Mouse (Mus musculus) frontal cortex, postnatal 10 days (tissue): ENCODE data around the gene Dram2.
"Not testable (repeated sequence)": the region's sequence is repeated elsewhere in the genome, so short reads cannot be mapped to it uniquely, and the experiment has no call there.

ENCODE experiments used
- DNase-seq, 2 experiments: peaks; one replicate each; pipeline ENCODE4 v3.0.0; 2022; ENCODE audit warnings: low spot score in 2 of 2, mixed read lengths in 1 of 2

Gene Dram2

GRCm38 (mm10) chr3:106547171-106547923 is at the start of gene Dram2, which contains the start of gene Cept1:
Dram2 (plus strand) TSS chr3:106547798.
Cept1 (minus strand) TSS chr3:106547802.
- DNase-seq, result peak; percentile 91

GRCm38 (mm10) chr3:106500510-106500909 is 47.1 kb upstream of the Dram2 start:
- DNase-seq, result no peak

GRCm38 (mm10) chr3:106502892-106503291 is 44.7 kb upstream of the Dram2 start:
- DNase-seq, result no peak

GRCm38 (mm10) chr3:106510669-106511068 is 36.9 kb upstream of the Dram2 start:
- DNase-seq, result no peak

DNA sequence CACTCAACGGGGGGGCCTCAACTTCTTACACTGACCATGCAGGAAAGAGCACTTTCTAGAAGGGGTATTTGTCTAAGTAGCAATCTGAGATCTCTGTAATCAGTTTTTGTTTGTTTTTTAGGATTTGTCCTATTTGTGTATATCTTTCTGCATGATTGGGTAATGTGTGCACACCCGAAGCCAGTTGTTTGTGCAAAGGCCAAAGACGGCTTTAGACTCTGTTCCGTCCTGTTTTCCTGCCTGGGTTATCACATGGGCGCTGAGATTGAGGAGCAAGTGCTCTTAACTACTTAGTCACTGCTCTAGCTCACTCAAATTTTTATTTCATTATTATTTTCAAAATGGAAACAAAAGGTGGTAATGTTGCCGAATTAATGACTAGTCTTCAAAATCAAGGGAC is 32.6 kb upstream of the Dram2 start:
- DNase-seq, result no peak

DNA sequence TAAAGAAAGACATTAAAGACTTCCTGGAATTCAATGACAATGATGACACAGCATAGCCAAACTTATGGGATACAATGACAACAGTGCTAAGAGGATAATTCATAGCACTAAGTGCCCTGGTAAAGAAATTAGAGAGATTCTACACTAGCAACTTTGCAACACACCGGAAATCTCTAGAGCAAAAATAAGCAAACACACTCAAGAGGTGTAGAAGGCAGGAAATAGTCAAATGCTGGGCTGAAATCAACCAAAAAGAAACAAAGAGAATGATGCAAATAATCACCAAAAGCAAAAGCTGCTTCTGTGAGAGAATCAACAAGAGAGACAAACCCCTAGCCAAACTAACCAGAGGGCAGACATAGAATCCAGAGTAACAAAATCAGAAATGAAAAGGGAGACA is 24.9 kb upstream of the Dram2 start:
- DNase-seq, result no peak

DNA sequence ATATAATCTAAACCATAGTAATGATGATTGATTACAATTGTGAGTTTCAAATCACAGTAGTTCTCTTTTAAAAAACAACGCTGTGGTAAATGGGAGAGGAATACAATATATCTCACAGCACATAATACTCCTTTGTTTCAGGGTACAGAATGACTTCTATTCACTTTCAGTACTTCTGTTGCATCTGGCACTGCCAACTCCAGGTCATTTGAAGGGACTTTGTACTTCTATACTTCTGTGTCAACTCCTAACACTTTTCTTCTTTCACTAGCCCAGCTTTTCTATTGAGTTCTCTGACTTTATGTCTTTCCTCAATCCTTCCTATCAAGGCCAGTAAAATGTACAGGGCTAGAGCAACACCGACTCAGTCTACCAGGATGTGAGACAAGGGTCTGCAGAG is 21.2 kb upstream of the Dram2 start:
- DNase-seq, result no peak

DNA sequence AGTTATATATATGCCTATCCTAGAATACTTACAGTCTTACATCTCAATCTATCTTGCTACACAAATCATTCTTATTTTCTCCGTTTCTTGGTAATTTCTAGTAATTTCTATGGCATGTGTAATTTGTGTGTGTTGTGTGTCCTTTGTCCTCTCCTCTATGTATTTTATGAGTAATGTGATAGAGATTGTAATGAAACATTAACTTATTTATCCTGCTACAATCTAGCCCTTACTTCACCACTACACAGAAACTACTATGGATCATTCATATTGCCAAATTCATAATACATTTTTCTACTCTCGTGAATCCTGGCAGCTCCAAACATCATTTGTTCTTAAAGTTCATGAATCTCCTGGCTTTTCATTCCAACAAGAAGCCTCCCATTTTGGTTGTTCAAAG is 19.6 kb upstream of the Dram2 start:
- no peak for DNase-seq

- no peak for DNase-seq
Observed at GRCm38 (mm10) chr3:106533277-106533676, 14.3 kb upstream of the Dram2 start.

GRCm38 (mm10) chr3:106544721-106545316 is 2.8 kb upstream of the Dram2 start:
- no peak for DNase-seq

- no peak for DNase-seq
Observed at GRCm38 (mm10) chr3:106547924-106548539, 434 bp downstream of the Dram2 start.

DNA sequence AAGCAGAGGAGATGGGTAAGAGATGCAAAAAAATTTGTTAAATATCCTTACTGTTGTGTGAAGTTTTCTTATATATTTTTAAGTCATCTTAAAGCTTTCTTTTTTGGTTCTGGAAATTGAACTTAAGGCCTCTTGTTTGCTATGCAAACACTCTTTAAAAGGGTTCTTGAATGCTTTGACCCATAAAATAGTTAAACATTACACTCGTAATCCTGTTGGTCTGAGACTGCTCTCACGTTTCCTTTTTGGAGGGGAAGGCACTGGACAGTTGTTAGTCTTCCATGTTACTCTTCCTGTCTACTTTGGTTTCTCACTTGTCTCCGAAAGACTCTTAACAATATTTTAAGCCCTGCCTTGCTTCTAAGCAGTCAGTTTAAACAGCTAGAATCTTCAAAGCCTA is 1.4 kb downstream of the Dram2 start:
- no peak for DNase-seq

GRCm38 (mm10) chr3:106553411-106553810 is 5.8 kb downstream of the Dram2 start:
- no peak for DNase-seq

DNA sequence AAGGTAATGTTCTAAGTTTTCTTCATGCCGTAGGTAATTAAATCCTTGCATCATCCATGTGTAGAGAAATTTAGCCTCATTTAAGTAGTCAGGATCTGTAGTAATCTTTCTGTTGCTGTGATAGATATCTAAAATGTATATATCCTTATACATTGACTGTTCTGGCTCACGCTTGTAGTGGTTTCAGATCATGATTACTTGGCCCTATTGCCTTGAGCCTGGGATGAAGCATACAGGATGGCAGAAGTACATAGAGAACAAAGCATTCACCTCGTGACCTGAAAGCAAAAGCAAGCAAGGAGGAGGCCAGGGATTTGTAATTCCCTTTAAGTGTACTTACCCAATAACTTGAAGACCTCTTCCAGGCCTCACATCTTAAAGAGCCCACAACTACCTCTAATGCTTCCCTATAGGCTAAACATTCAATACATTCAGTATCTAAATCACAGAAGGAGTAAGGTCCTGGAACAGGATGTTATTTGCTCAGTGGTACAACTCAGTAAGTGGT is 8.2 kb downstream of the Dram2 start:
- DNase-seq, result no peak

DNA sequence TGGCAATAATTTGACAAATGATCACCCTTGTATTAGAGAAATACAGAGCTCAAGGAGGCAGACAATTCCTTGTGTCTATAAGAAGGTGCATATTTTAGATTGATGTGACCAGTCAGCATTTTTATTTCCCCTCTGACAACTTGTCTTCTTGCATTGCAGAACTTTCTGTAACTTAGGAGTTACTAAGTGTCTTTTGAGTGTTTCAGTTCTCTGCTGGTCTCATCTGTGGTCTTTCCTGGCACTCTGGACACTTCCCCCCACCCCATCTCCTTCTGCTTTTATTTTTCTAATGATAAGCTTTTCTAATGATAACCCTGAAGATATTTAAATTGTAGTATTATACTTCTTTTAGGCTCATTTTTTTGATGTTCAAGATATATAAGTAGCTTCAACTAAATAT is 10.7 kb downstream of the Dram2 start:
- DNase-seq, result no peak

- no peak for DNase-seq
Observed at GRCm38 (mm10) chr3:106565876-106566275, 18.3 kb downstream of the Dram2 start.

DNA sequence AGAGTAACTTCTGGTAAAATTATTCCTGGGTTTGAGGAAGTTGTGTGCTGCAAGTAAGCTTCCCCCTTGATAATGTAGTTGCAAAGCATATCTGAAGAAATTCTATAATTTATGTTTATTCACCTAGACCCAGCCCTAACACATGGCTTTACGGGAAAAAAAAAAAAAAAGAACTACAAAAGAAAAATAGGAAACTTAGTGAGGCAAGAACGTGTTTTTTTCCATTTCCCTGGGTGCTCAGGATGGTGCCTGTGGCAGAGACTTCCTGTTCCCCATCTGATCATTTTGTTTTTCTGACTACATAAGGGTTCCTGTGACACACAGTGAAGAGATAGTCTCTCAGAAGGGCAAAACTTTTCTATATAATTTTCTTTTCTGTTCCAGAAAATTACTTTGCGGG is 25.6 kb downstream of the Dram2 start:
- no peak for DNase-seq

DNA sequence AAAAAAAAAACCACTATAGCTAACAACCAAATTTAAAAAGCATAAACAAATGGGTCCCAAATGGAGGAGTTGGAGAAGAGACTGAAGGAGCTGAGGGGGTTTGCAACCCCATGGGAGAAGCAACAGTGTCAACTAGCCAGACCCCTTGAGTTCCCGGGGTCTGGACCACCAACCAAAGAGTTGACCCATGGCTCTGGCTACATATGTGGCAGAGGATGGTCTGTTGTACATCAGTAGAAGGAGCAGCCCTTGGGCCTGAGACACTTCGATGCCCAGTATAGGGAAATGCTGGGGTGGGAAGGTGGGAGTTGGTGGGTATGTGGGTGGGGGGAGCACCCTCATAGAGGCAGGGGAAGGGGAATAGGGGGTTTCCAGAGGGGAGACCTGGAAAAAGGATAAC is 31.7 kb downstream of the Dram2 start:
- DNase-seq, result no peak

DNA sequence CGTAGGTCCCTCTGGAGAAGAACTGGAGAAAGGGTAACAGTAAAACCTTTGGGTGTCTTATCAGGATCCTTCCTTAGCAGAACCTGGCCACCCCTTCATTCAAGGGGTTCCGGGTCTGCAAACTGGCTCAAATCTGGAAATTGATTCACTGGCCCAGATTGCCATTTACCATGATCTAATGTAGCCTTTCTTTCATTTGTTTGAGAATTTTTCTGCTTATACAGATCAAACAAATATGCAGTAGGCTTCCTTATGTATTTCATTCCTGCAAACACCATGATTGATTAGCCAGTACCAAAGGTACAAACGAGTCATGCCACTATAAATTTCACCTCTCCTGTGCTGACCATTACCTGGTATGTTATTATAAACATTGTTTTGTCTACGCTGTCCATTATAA is 46.0 kb downstream of the Dram2 start:
- not testable (repeated sequence) for DNase-seq

DNA sequence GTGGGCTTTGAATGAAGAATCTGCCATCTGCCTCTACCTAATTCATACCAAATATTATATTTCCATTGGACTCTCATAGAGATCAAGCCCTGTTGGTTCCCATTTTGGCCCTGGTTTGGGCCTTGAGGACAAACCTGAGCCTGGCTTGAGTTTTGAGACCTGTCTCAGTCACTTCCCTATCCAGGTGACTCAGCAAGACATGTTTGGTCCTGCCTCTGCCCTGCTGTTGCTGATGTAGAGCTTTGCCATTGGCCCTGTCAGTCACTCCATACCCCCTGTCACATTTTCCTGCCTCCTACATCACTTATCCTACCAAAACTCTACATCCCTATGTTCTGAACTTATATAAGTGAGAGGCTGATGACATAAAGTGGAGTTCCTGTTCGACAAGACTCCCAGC is 70.5 kb downstream of the Dram2 start:
- DNase-seq, result no peak
